Mouse (Mus musculus): ENCODE measurements around the gene Igfn1. TPM values are rescaled to one million over a fixed set of nuclear protein-coding genes. Genes with fewer than 3 reads are reported as not detected.

The Igfn1 gene
- total and polyA plus RNA-seq, 3 experiments: not detected

DNA sequence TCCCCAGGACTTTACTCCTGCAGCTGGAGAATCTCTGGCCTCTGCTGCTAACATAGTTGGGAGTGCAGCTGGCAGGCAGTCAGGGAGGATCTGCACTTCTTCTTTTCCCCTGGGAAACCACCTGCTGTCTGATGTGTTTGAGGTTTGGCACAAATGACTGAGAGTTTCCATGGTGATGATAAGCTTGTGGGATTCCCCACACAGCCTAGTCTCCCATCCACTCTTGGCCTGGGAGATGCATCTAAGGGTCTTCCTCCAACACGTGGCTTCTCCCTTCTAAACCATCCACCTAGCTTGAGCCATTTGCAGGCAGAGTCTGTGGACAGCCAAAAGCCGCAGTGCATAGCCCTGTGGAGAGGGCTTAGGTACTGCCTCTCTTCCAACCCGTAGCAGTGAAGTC is 76.3 kb downstream of the Igfn1 start (continued):
- TF ChIP-seq KAT2A (IDR thresholded peaks at IDR 0.05; ENCODE audit: insufficient replicate concordance, low read length) (no peak), MXI1 (IDR thresholded peaks at IDR 0.05; ENCODE audit: low read depth, low read length) (peak; percentile 88), SMC3 (IDR thresholded peaks at IDR 0.05; ENCODE audit: low read depth, low read length) (no peak)

- dilution Hi-C loops (cut with MboI; ENCODE audit: extremely low pct_ligation_motif_present, extremely low pct_unique_long_range_greater_than_20kb, low sequenced_read_pairs): no loop called here
- Histone ChIP-seq H3K27me3 (replicated peaks) (peaks cover 59% of the 10 kb centered on the region), H3K27ac (ENCODE audit: insufficient read depth, low read depth) (no peak overlapping the region), H3K4me3 (replicated peaks in 1 of 3; ENCODE audit: low read depth in 2 of 3, low read length in 2 of 3, poor library complexity in 1 of 3) (no peak overlapping the region), H3K9ac (ENCODE audit: insufficient read depth, low read depth) (no peak overlapping the region), H3K4me2 (ENCODE audit: insufficient read depth, low read depth, poor library complexity, severe bottlenecking) (no peak overlapping the region), H3K36me3 (replicated peaks in 1 of 2; ENCODE audit: control insufficient read depth in 1 of 2, insufficient read depth in 1 of 2, low read length in 1 of 2) (no peaks in the 10 kb centered on the region), H3K9me3 (replicated peaks; ENCODE audit: low read length) (no peaks in the 10 kb centered on the region), H3K79me2 (replicated peaks; ENCODE audit: control insufficient read depth, extremely low read depth, insufficient read depth, poor library complexity, severe bottlenecking) (no peaks in the 10 kb centered on the region), H3K4me1 (ENCODE audit: control insufficient read depth in 1 of 2, insufficient read depth in 2 of 2) (peaks cover 11 to 37% of the 10 kb centered on the region in 2 experiments)
- DNase-seq (ENCODE audit: extremely low read depth): no peak
- TF ChIP-seq MAZ (IDR thresholded peaks at IDR 0.05; ENCODE audit: low read depth, low read length) (no peak), ZNF384 (IDR thresholded peaks at IDR 0.05; ENCODE audit: low read depth, low read length) (no peak), USF2 (conservative IDR thresholded peaks at IDR 0.05; ENCODE audit: low read depth, low read length) (no peak), ZC3H11A (IDR thresholded peaks at IDR 0.05; ENCODE audit: low read depth, low read length) (no peak), CHD2 (IDR thresholded peaks at IDR 0.05; ENCODE audit: low read length) (no peak), PAX5 (IDR thresholded peaks at IDR 0.05; ENCODE audit: low read length) (no peak), SMC3 (IDR thresholded peaks at IDR 0.05; ENCODE audit: low read depth, low read length) (no peak), CHD1 (IDR thresholded peaks at IDR 0.05; ENCODE audit: low read depth, low read length) (no peak), TBP (conservative IDR thresholded peaks at IDR 0.05; ENCODE audit: low read depth, low read length) (no peak), POLR2AphosphoS2 (IDR thresholded peaks at IDR 0.05; ENCODE audit: low read depth, low read length) (no peak), NRF1 (IDR thresholded peaks at IDR 0.05; ENCODE audit: low read depth, low read length) (no peak), ZMIZ1 (IDR thresholded peaks at IDR 0.05; ENCODE audit: low read depth, low read length) (no peak), JUN (IDR thresholded peaks at IDR 0.05; ENCODE audit: insufficient read depth, low read depth, low read length) (no peak), UBTF (IDR thresholded peaks at IDR 0.05; ENCODE audit: low read depth, low read length) (no peak), RCOR1 (conservative IDR thresholded peaks at IDR 0.05; ENCODE audit: low read depth, low read length) (no peak), SIN3A (IDR thresholded peaks at IDR 0.05; ENCODE audit: low read length) (no peak), CTCF (conservative IDR thresholded peaks at IDR 0.05 in 1 of 2, IDR thresholded peaks at IDR 0.05 in 1 of 2; ENCODE audit: low read depth in 2 of 2, low read length in 2 of 2) (no peak), GABPA (IDR thresholded peaks at IDR 0.05; ENCODE audit: insufficient replicate concordance, low read depth, low read length) (no peak), IRF4 (IDR thresholded peaks at IDR 0.05; ENCODE audit: low read depth, low read length) (no peak)
- in situ Hi-C loops (cut with MboI; ENCODE audit: low pct_ligation_motif_present, low pct_unique_long_range_greater_than_20kb, low sequenced_read_pairs): no loop called here
Measured at GRCm38 (mm10) chr1:135925848-135926247, 80.3 kb downstream of the Igfn1 start.

Data from CH12.LX (cell line).